Comparison of ENCODE assay signal across 8 mouse cellular contexts in genomic region chr16:59639102-59639691, GRCm38 (mm10). TPM values are rescaled to one million over a fixed set of nuclear protein-coding genes. Genes with fewer than 3 reads are reported as not detected.
DNase-seq lines count a peak whose midpoint lies in the region; ATAC-seq and TF ChIP-seq lines count a peak whose summit lies in the region.

Gene Arl6, minus strand, starts transcription at chr16:59639391.

- intact Hi-C loops in left cerebral cortex, postnatal 36 days (cut with DNase I) = no loop called here

- H3K36me3 ChIP-seq in embryonic facial prominence, embryonic 12.5 days = no peaks in the 10 kb centered on the region
- H3K36me3 ChIP-seq in intestine, postnatal 0 days (ENCODE audit: control insufficient read depth, insufficient read depth) = no peaks in the 10 kb centered on the region
- H3K36me3 ChIP-seq in midbrain, embryonic 10.5 days = peaks cover 2% of the 10 kb centered on the region; the same call in 1 of the 2 replicates

- peak within 1 kb of the TSS; percentile 58 for H3K9ac ChIP-seq in embryonic facial prominence, embryonic 12.5 days
- peak within 1 kb of the TSS; percentile 58 for H3K9ac ChIP-seq in intestine, postnatal 0 days (ENCODE audit: low read depth, low read length)

- TF ChIP-seq CTCF in intestine, postnatal 0 days (IDR thresholded peaks at IDR 0.05; ENCODE audit: low read depth) = no peak

- no peaks in the 10 kb centered on the region for H3K4me1 ChIP-seq in embryonic facial prominence, embryonic 12.5 days
- no peaks in the 10 kb centered on the region for H3K4me1 ChIP-seq in intestine, postnatal 0 days (replicated peaks; ENCODE audit: control insufficient read depth, insufficient read depth, low read length)
- peaks cover 13% of the 10 kb centered on the region for H3K4me1 ChIP-seq in midbrain, embryonic 10.5 days

- H3K4me2 ChIP-seq in embryonic facial prominence, embryonic 12.5 days (replicated peaks) = peak within 1 kb of the TSS; percentile 68
- peak within 1 kb of the TSS; percentile 84 for H3K4me2 ChIP-seq in intestine, postnatal 0 days (replicated peaks; ENCODE audit: low read depth)

- peak within 1 kb of the TSS; percentile 68 for H3K4me3 ChIP-seq in embryonic facial prominence, embryonic 12.5 days
- peak within 1 kb of the TSS; percentile 74 for H3K4me3 ChIP-seq in intestine, postnatal 0 days (ENCODE audit: low read depth, low read length)
- peak within 1 kb of the TSS; percentile 75 for H3K4me3 ChIP-seq in midbrain, embryonic 10.5 days

- no peaks in the 10 kb centered on the region for H3K9me3 ChIP-seq in embryonic facial prominence, embryonic 12.5 days
- H3K9me3 ChIP-seq in intestine, postnatal 0 days (ENCODE audit: control insufficient read depth) = no peaks in the 10 kb centered on the region
- H3K9me3 ChIP-seq in midbrain, embryonic 10.5 days (replicated peaks) = no peaks in the 10 kb centered on the region

- peak; percentile 95 for ATAC-seq in embryonic facial prominence, embryonic 12.5 days (ENCODE audit: insufficient number of reproducible peaks, insufficient read depth, low FRiP score, low TSS enrichment)
- ATAC-seq in granulocyte monocyte progenitor cell, adult 5-6 weeks (replicated peaks; ENCODE audit: poor library complexity, severe bottlenecking) = peak; percentile 96
- peak; percentile 99 for ATAC-seq in intestine, postnatal 0 days

- no peaks in the 10 kb centered on the region for H3K27me3 ChIP-seq in embryonic facial prominence, embryonic 12.5 days
- no peaks in the 10 kb centered on the region for H3K27me3 ChIP-seq in intestine, postnatal 0 days (replicated peaks; ENCODE audit: control insufficient read depth, insufficient read depth, low read length)
- no peaks in the 10 kb centered on the region for H3K27me3 ChIP-seq in midbrain, embryonic 10.5 days (ENCODE audit: low read depth, poor library complexity, severe bottlenecking)

- peak within 1 kb of the TSS; percentile 99 for H3K27ac ChIP-seq in embryonic facial prominence, embryonic 12.5 days
- peak within 1 kb of the TSS; percentile 90 for H3K27ac ChIP-seq in intestine, postnatal 0 days (ENCODE audit: low read depth, low read length)
- H3K27ac ChIP-seq in midbrain, embryonic 10.5 days (replicated peaks) = peak within 1 kb of the TSS; percentile 95

- under 1% methylated on average over 46 of the region's 46 CpGs for WGBS in embryonic facial prominence, embryonic 12.5 days
- under 1% methylated on average over 46 of the region's 46 CpGs for WGBS in intestine, postnatal 0 days
- WGBS in midbrain, embryonic 10.5 days = under 1% methylated on average over 46 of the region's 46 CpGs

- DNase-seq in adrenal gland, postnatal 36 days = peak; percentile 95 to 97
- peak; percentile 94 to 96 for DNase-seq in left cerebral cortex, postnatal 36 days (ENCODE audit: low spot score in 2 of 2)
- peak; percentile 94 for DNase-seq in midbrain, embryonic 10.5 days (ENCODE audit: low spot score)
- peak; percentile 93 to 94 for DNase-seq in right cerebral cortex, postnatal 36 days (ENCODE audit: low spot score in 2 of 2)
- peak; percentile 91 to 95 for DNase-seq in urinary bladder, postnatal 4 days (ENCODE audit: low spot score in 2 of 2)

RNA-seq across cellular contexts. Expression of gene Arl6, which starts in this region (rescaled TPM):
- total RNA-seq in adrenal gland, postnatal 36 days (2021) = 1 to 10 TPM; 9.7 to 9.8 TPM
- polyA plus RNA-seq in embryonic facial prominence, embryonic 12.5 days (2016; fragmentation: Nextera tagmentation; extraction: Ambion mirVana) = 35.0 and 37.8 TPM in 2 replicates
- total RNA-seq in granulocyte monocyte progenitor cell, adult 5-6 weeks (2014; fragmentation: Nextera tagmentation) = 3.4 TPM in 2 replicates
- 3.7 and 11.4 TPM in 2 replicates for total RNA-seq in granulocyte monocyte progenitor cell, adult 5-6 weeks (2017)
- 9.9 and 10.0 TPM in 2 replicates for polyA plus RNA-seq in intestine, postnatal 0 days (2015; fragmentation: Nextera tagmentation; extraction: Ambion mirVana)
- total RNA-seq in left cerebral cortex, postnatal 36 days (2021) = 10 to 100 TPM; 30.6 to 31.6 TPM
- 49.1 and 51.9 TPM in 2 replicates for polyA plus RNA-seq in midbrain, embryonic 10.5 days (2016; fragmentation: Nextera tagmentation; extraction: Ambion mirVana)

Comparison
In these comparisons a context has a peak if more than half of its experiments do, and no peak if none do; other contexts are left out.
1. Peak in every context shown above with its lines: DNase-seq, ATAC-seq, H3K4me3 ChIP-seq and H3K27ac ChIP-seq.